Mouse (Mus musculus) CH12.LX (cell line): Measurements from ENCODE around the gene Luzp2. TPM values are rescaled to one million over a fixed set of nuclear protein-coding genes. Genes with fewer than 3 reads are reported as not detected.

ENCODE experiments used
- DNase-seq: peaks from one replicate; pipeline ENCODE4 v3.0.0-alpha.2; 2013; ENCODE audit errors: extremely low read depth
- H3K27ac ChIP-seq: 2 replicates; pipeline ENCODE4 v1.5.1; 2012; ENCODE audit warnings: low read depth, mild to moderate bottlenecking, control low read depth, moderate library complexity; ENCODE audit not compliant: insufficient read depth
- H3K27me3 ChIP-seq: replicated peaks from 2 replicates; pipeline ENCODE3; 2012; ENCODE audit warnings: inconsistent platforms
- H3K36me3 ChIP-seq, 2 experiments: replicated peaks in 1 of 2; 2 replicates each; pipeline versions ENCODE3 to v1.6.1; 2012; ENCODE audit warnings: inconsistent platforms in 1 of 2, low read length in 1 of 2, mild to moderate bottlenecking in 1 of 2, mixed read lengths in 1 of 2, moderate library complexity in 1 of 2; ENCODE audit not compliant: control insufficient read depth in 1 of 2, insufficient read depth in 1 of 2
- H3K4me1 ChIP-seq, 2 experiments: 2 replicates each; pipeline ENCODE4 v1.6.1; 2012; ENCODE audit warnings: inconsistent platforms in 1 of 2, moderate library complexity in 1 of 2; ENCODE audit not compliant: insufficient read depth in 2 of 2, control insufficient read depth in 1 of 2
- H3K4me2 ChIP-seq: 2 replicates; pipeline ENCODE4 v1.6.1; 2012; ENCODE audit warnings: low read depth, mild to moderate bottlenecking, control low read depth; ENCODE audit not compliant: poor library complexity, insufficient read depth, severe bottlenecking
- H3K4me3 ChIP-seq, 3 experiments: fragments of 150-350 bp in 1 of 3; sonication (generic) in 1 of 3; replicated peaks in 1 of 3; 2 replicates each; pipeline versions ENCODE3 to v1.5.1; 2011 to 2012; ENCODE audit warnings: low read depth in 2 of 3, low read length in 2 of 3, mild to moderate bottlenecking in 2 of 3, moderate library complexity in 2 of 3, control low read depth in 1 of 3, improper control_type of control experiment in 1 of 3, inconsistent platforms in 1 of 3, mixed read lengths in 1 of 3; ENCODE audit not compliant: poor library complexity in 1 of 3
- H3K79me2 ChIP-seq: replicated peaks from 2 replicates; pipeline ENCODE4 v1.6.1; 2012; ENCODE audit warnings: mild to moderate bottlenecking, moderate library complexity; ENCODE audit not compliant: control insufficient read depth, poor library complexity, insufficient read depth, severe bottlenecking; ENCODE audit errors: extremely low read depth
- H3K9ac ChIP-seq: 2 replicates; pipeline ENCODE4 v1.6.1; 2012; ENCODE audit warnings: low read depth, mild to moderate bottlenecking, control low read depth, moderate library complexity; ENCODE audit not compliant: insufficient read depth
- H3K9me3 ChIP-seq: replicated peaks from 2 replicates; pipeline ENCODE3; 2012; ENCODE audit warnings: low read length, inconsistent platforms, mixed read lengths
- BHLHE40 ChIP-seq: IDR thresholded peaks from 2 replicates; pipeline ENCODE4 v1.6.1; 2011; ENCODE audit warnings: mild to moderate bottlenecking, low read depth, low read length, improper control_type of control experiment
- CHD1 ChIP-seq: IDR thresholded peaks from 2 replicates; pipeline ENCODE4 v1.6.1; 2012; ENCODE audit warnings: low read depth, low read length, improper control_type of control experiment, inconsistent platforms
- CHD2 ChIP-seq: IDR thresholded peaks from 2 replicates; pipeline ENCODE4 v1.6.1; 2011; ENCODE audit warnings: low read length, improper control_type of control experiment
- ELF1 ChIP-seq: IDR thresholded peaks from 2 replicates; pipeline ENCODE4 v1.6.1; 2014; ENCODE audit warnings: low read depth, mild to moderate bottlenecking, inconsistent platforms, low read length, improper control_type of control experiment
- JUN ChIP-seq: IDR thresholded peaks from 2 replicates; pipeline ENCODE4 v1.6.1; 2011; ENCODE audit warnings: low read depth, mild to moderate bottlenecking, low read length, improper control_type of control experiment, moderate library complexity; ENCODE audit not compliant: insufficient read depth
- KAT2A ChIP-seq: IDR thresholded peaks from 2 replicates; pipeline ENCODE4 v1.6.1; 2012; ENCODE audit warnings: low read length, improper control_type of control experiment, inconsistent platforms; ENCODE audit not compliant: insufficient replicate concordance
- POLR2A ChIP-seq: IDR thresholded peaks from 2 replicates; pipeline ENCODE4 v1.6.1; 2011; ENCODE audit warnings: low read depth, mild to moderate bottlenecking, improper control_type of control experiment, low read length
- RAD21 ChIP-seq: IDR thresholded peaks from 2 replicates; pipeline ENCODE4 v1.6.1; 2011; ENCODE audit warnings: low read depth, mild to moderate bottlenecking, low read length, improper control_type of control experiment, moderate library complexity
- SIN3A ChIP-seq: IDR thresholded peaks from 2 replicates; pipeline ENCODE4 v1.6.1; 2012; ENCODE audit warnings: low read length, improper control_type of control experiment, inconsistent platforms
- TBP ChIP-seq: conservative IDR thresholded peaks from 2 replicates; pipeline ENCODE4 v1.6.1; 2011; ENCODE audit warnings: low read depth, low read length, improper control_type of control experiment
- TCF12 ChIP-seq: IDR thresholded peaks from 2 replicates; pipeline ENCODE4 v1.6.1; 2014; ENCODE audit warnings: low read depth, mild to moderate bottlenecking, inconsistent platforms, low read length, improper control_type of control experiment
- USF1 ChIP-seq: IDR thresholded peaks from 2 replicates; pipeline ENCODE4 v1.6.1; 2014; ENCODE audit warnings: low read depth, mild to moderate bottlenecking, inconsistent platforms, low read length, improper control_type of control experiment
- USF2 ChIP-seq: conservative IDR thresholded peaks from 2 replicates; pipeline ENCODE4 v1.6.1; 2011; ENCODE audit warnings: low read depth, low read length, improper control_type of control experiment
- dilution Hi-C: fragments of 300-500 bp; cut with MboI; formaldehyde crosslinking; loops from 2 replicates; pipeline ENCODE4 v1.14.3; 2020; ENCODE audit warnings: low sequenced_read_pairs; ENCODE audit not compliant: extremely low pct_unique_long_range_greater_than_20kb, extremely low pct_ligation_motif_present
- in situ Hi-C: fragments of 300-500 bp; cut with MboI; formaldehyde crosslinking; loops from 3 replicates; pipeline ENCODE4 v1.14.3; 2019; ENCODE audit warnings: low sequenced_read_pairs, low pct_ligation_motif_present, low pct_unique_long_range_greater_than_20kb, mixed read lengths
- polyA plus RNA-seq: library from polyadenylated mRNA; unstranded; fragments of >175 nt; gene quantifications from 2 replicates; pipeline ENCODE4 v1.2.1, GENCODE M21; 2012; ENCODE audit warnings: low read depth; ENCODE audit not compliant: insufficient read length
- total RNA-seq, 2 experiments: library from RNA; depleted of rRNA; stranded (reverse); fragments of 300-350 nt in 1 of 2; fragments of >200 nt in 1 of 2; gene quantifications; 2 replicates each; pipeline ENCODE4 v1.2.3; 2012 to 2014

The Luzp2 gene
- not detected in 2 replicates for total RNA-seq (2012; rRNA removed)
- not detected in 2 replicates for total RNA-seq (2014; rRNA removed)
- polyA plus RNA-seq: not detected in 2 replicates

DNA sequence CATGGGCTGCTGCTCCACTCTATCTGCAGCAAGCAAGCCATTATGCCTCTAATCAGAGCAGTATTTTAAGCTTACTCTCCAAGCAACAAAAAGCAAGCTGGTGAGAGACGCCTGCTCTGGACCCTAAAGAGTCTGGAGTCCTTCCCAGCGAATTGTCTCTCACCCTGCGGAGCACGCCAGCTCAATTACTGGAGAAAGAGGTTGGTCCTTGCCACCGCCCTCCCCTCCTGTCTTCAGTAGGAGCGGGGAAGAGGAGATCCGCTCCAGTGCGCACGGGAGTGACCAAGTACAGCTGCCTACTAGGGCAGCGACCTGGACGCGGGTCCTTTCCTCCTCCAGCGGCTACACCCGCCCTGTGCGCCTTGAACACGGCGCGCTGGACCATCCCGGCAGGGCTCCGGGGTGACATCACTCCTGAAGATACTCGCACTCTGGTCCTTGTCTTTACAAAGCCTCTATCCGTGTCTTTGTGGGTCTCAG, at the start of gene Luzp2:
Gene Luzp2, plus strand, starts transcription at position 127 of the 480 bp plus-strand sequence.
- in situ Hi-C loops: loop anchor here (10.0 to 25.0 kb wide), 2 partner anchors 877 to 1081 kb away; no protein-coding TSS in a partner anchor
- Histone ChIP-seq H3K9me3 (peaks cover 38% of the 10 kb centered on the region), H3K9ac (no peak within 1 kb of the TSS)
- DNase-seq: no peak
- TF ChIP-seq CHD1: no peak
- no peak for TF ChIP-seq KAT2A
- no peak for TF ChIP-seq JUN
- no peak for TF ChIP-seq USF2
- TF ChIP-seq, all 38 proteins: peak for 0
- Histone ChIP-seq H3K4me3 (no peak within 1 kb of the TSS), H3K79me2 (no peaks in the 10 kb centered on the region), H3K4me1 (no peaks in the 10 kb centered on the region), H3K4me2 (no peak within 1 kb of the TSS), H3K27me3 (no peaks in the 10 kb centered on the region), H3K27ac (no peak within 1 kb of the TSS), H3K36me3 (no peaks in the 10 kb centered on the region)
- dilution Hi-C loops: no loop called here

DNA sequence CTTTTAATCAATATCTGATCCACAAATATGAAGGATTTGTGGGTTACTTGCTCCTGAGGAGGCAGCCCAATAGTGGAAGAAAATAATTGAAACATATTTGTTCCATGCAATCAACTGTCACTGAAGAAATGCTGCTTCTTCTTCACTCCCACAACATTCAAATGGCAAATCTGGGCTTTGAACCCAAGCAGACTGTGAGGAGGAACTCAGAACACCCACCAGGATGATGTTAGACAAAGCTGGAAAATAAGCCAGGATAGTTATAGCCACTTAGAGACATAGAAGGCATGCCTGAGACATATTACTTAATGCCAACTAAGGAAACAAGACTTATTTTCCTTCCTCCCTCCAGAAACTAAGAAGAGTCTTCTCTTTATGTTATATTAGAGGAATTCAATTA, 47.8 kb upstream of the Luzp2 start:
- Histone ChIP-seq H3K9ac (no peak overlapping the region), H3K36me3 (no peaks in the 10 kb centered on the region), H3K9me3 (peaks cover 18% of the 10 kb centered on the region), H3K4me3 (no peak overlapping the region), H3K4me2 (no peak overlapping the region), H3K27me3 (no peaks in the 10 kb centered on the region), H3K27ac (no peak overlapping the region), H3K79me2 (no peaks in the 10 kb centered on the region), H3K4me1 (no peaks in the 10 kb centered on the region)
- DNase-seq: no peak
- TF ChIP-seq CHD1: no peak
- TF ChIP-seq POLR2A: no peak
- TF ChIP-seq TBP: no peak
- TF ChIP-seq SIN3A: no peak
- TF ChIP-seq ELF1: no peak
- TF ChIP-seq USF2: no peak
- no peak for TF ChIP-seq TCF12
- in situ Hi-C loops (no loop called here), dilution Hi-C loops (no loop called here)

- no peak overlapping the region for H3K4me2 ChIP-seq
- no peaks in the 10 kb centered on the region for H3K27me3 ChIP-seq
- no peaks in the 10 kb centered on the region for H3K79me2 ChIP-seq
- H3K9me3 ChIP-seq: peaks cover 23% of the 10 kb centered on the region
- no peak overlapping the region for H3K4me3 ChIP-seq
- no peaks in the 10 kb centered on the region for H3K4me1 ChIP-seq
- in situ Hi-C loops (no loop called here), dilution Hi-C loops (no loop called here)
- no peak overlapping the region for H3K27ac ChIP-seq
- TF ChIP-seq RAD21: no peak
- TF ChIP-seq TBP: no peak
- TF ChIP-seq ELF1: no peak
- no peak for TF ChIP-seq CHD2
- TF ChIP-seq BHLHE40: no peak
- TF ChIP-seq USF1: no peak
- no peak for DNase-seq
- H3K36me3 ChIP-seq: no peaks in the 10 kb centered on the region
- H3K9ac ChIP-seq: no peak overlapping the region
Observed at GRCm38 (mm10) chr7:54818606-54819005, 16.7 kb upstream of the Luzp2 start.
